ENCODE assay signal across 10 mouse cellular contexts in the genomic region with DNA sequence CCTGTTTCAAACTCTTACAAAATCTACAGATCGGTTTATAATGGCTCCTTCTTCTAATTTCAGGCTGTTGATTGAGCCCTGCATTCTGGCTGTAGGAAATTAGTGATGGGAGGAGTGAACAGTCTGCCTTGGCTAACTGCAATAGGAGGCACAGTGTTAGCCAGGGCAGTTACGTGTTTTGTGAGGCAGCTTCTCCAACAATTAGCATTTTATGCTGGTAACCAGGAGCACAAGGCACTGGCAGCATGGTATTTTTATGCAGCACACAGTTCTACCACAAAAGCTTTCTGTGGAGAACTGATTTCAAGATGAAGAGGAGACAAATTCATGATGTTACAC.
DNase-seq lines count a peak whose midpoint lies in the region; ATAC-seq and TF ChIP-seq lines count a peak whose summit lies in the region.
"Had no signal": no experiment of that assay in that cellular context is flagged by ENCODE, and none has a peak within 500 bp of the region (broad histone marks: within the 10 kb centered on the region; RNA-seq: fewer than 3 reads in every experiment).

No protein-coding gene starts in this region.

- TF ChIP-seq CTCF in lung, postnatal 0 days (IDR thresholded peaks at IDR 0.05) = no peak
- no peak for TF ChIP-seq CTCF in hindbrain, postnatal 0 days (IDR thresholded peaks at IDR 0.05; ENCODE audit: low read depth)

- H3K4me2 ChIP-seq in lung, postnatal 0 days (replicated peaks; ENCODE audit: low read depth, low read length) = no peak overlapping the region
- H3K4me2 ChIP-seq in hindbrain, postnatal 0 days (ENCODE audit: low read depth, low read length) = no peak overlapping the region
- H3K4me2 ChIP-seq in neural tube, embryonic 14.5 days (ENCODE audit: low read depth, low read length) = no peak overlapping the region

- 83% methylated on average over 2 of the region's 2 CpGs for WGBS in heart, embryonic 10.5 days
- 61% methylated on average over 2 of the region's 2 CpGs for WGBS in lung, postnatal 0 days
- 28% methylated on average over 2 of the region's 2 CpGs for WGBS in hindbrain, postnatal 0 days
- 17% methylated on average over 2 of the region's 2 CpGs for WGBS in neural tube, embryonic 14.5 days

- DNase-seq in heart, embryonic 10.5 days (ENCODE audit: low spot score) = no peak
- no peak for DNase-seq in heart, postnatal 4 days
- no peak for DNase-seq in lung, postnatal 0 days (ENCODE audit: low spot score)
- DNase-seq in lung, adult 18-20 months = no peak
- peak; percentile 45 for DNase-seq in hindbrain, postnatal 0 days (ENCODE audit: low spot score)
- no peak for DNase-seq in adrenal gland, postnatal 36 days
- DNase-seq: embryo, embryonic 11 days had no signal

- ATAC-seq in lung, postnatal 0 days = 0 out of 2 replicates have a peak, but pooled peaks have one; percentile 33
- peak; percentile 86 for ATAC-seq in hindbrain, postnatal 0 days
- peak; percentile 60; the same call in 1 of the 2 replicates for ATAC-seq in neural tube, embryonic 14.5 days (ENCODE audit: low read depth)
- ATAC-seq in granulocyte monocyte progenitor cell, adult 5-6 weeks (replicated peaks; ENCODE audit: poor library complexity, severe bottlenecking) = no peak

- H3K4me1 ChIP-seq in heart, embryonic 10.5 days = peaks cover 34% of the 10 kb centered on the region
- 0 out of 2 replicates have a peak, but pooled peaks cover 3% of the 10 kb centered on the region for H3K4me1 ChIP-seq in lung, postnatal 0 days (ENCODE audit: insufficient read depth, low read depth, low read length)
- peaks cover 17% of the 10 kb centered on the region for H3K4me1 ChIP-seq in hindbrain, postnatal 0 days (ENCODE audit: insufficient read depth, low read length)
- peaks cover 17% of the 10 kb centered on the region; the same call in 1 of the 2 replicates for H3K4me1 ChIP-seq in neural tube, embryonic 14.5 days (ENCODE audit: control insufficient read depth, insufficient read depth, low read length)

- no peak overlapping the region for H3K4me3 ChIP-seq in heart, embryonic 10.5 days
- H3K4me3 ChIP-seq in lung, postnatal 0 days (ENCODE audit: low read depth, low read length) = no peak overlapping the region
- H3K4me3 ChIP-seq in hindbrain, postnatal 0 days (ENCODE audit: low read length) = no peak overlapping the region
- no peak overlapping the region for H3K4me3 ChIP-seq in neural tube, embryonic 14.5 days (ENCODE audit: low read depth, low read length)

- TF ChIP-seq EP300 in lung, postnatal 0 days (IDR thresholded peaks at IDR 0.05) = no peak

- no peaks in the 10 kb centered on the region for H3K27me3 ChIP-seq in heart, embryonic 10.5 days (ENCODE audit: insufficient read depth, poor library complexity, severe bottlenecking)
- H3K27me3 ChIP-seq in lung, postnatal 0 days (replicated peaks; ENCODE audit: insufficient read depth, low read length) = no peaks in the 10 kb centered on the region
- H3K27me3 ChIP-seq in hindbrain, postnatal 0 days (ENCODE audit: insufficient read depth, low read length) = no peaks in the 10 kb centered on the region
- H3K27me3 ChIP-seq in neural tube, embryonic 14.5 days (ENCODE audit: control insufficient read depth, insufficient read depth, low read length) = no peaks in the 10 kb centered on the region

- no peaks in the 10 kb centered on the region for H3K36me3 ChIP-seq in heart, embryonic 10.5 days
- H3K36me3 ChIP-seq in lung, postnatal 0 days (ENCODE audit: insufficient read depth, low read length) = no peaks in the 10 kb centered on the region
- H3K36me3 ChIP-seq in hindbrain, postnatal 0 days (ENCODE audit: insufficient read depth, low read length) = no peaks in the 10 kb centered on the region
- H3K36me3 ChIP-seq in neural tube, embryonic 14.5 days (ENCODE audit: control insufficient read depth, insufficient read depth, low read length) = no peaks in the 10 kb centered on the region

- peak overlapping the region; percentile 42; the same call in 1 of the 2 replicates for H3K27ac ChIP-seq in heart, embryonic 10.5 days
- H3K27ac ChIP-seq in lung, postnatal 0 days (ENCODE audit: low read length) = 0 out of 2 replicates have a peak overlapping the region, but pooled peaks have one; percentile 9
- peak overlapping the region; percentile 20; the same call in 1 of the 2 replicates for H3K27ac ChIP-seq in hindbrain, postnatal 0 days
- no peak overlapping the region for H3K27ac ChIP-seq in neural tube, embryonic 14.5 days (ENCODE audit: low read depth, low read length)
- H3K27ac ChIP-seq: kidney, postnatal 0 days had no signal

- H3K9ac ChIP-seq in lung, postnatal 0 days (replicated peaks; ENCODE audit: low read depth) = no peak overlapping the region
- no peak overlapping the region for H3K9ac ChIP-seq in hindbrain, postnatal 0 days (replicated peaks; ENCODE audit: low read length)
- H3K9ac ChIP-seq in neural tube, embryonic 14.5 days (replicated peaks; ENCODE audit: low read depth, low read length) = no peak overlapping the region

- H3K9me3 ChIP-seq in heart, embryonic 10.5 days = no peaks in the 10 kb centered on the region
- no peaks in the 10 kb centered on the region for H3K9me3 ChIP-seq in lung, postnatal 0 days (ENCODE audit: low read length)
- no peaks in the 10 kb centered on the region for H3K9me3 ChIP-seq in hindbrain, postnatal 0 days (ENCODE audit: low read length)
- H3K9me3 ChIP-seq in neural tube, embryonic 14.5 days (ENCODE audit: control insufficient read depth, low read length) = no peaks in the 10 kb centered on the region
